Comparison of ENCODE assay signal across 16 mouse cellular contexts in the genomic region with DNA sequence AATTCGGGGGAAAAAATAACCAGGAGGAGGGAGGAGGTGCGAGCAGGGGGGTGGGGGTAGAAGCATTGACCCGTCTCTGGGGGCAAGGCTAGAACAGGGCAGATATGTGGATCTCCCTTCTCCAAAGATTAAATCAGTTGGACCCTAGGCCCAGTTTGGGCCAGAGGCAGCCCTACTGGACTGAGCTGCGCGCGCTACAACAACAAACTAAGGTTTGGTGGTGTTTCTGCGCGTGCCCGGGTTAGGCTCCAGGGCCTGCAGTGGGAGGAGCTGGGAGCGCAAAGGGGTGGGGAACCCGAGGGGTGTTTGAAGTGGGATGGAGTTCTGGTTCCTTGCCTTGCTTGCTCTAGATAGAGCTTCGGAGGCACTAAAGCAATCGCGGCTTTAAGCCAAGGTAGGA. TPM values are rescaled to one million over a fixed set of nuclear protein-coding genes. Genes with fewer than 3 reads are reported as not detected.
DNase-seq lines count a peak whose midpoint lies in the region; ATAC-seq and TF ChIP-seq lines count a peak whose summit lies in the region.
"Had no signal": no experiment of that assay in that cellular context is flagged by ENCODE, and none has a peak within 500 bp of the region (broad histone marks: within the 10 kb centered on the region; RNA-seq: fewer than 3 reads in every experiment).

No protein-coding gene starts in this region.

- H3K27me3 ChIP-seq in kidney, embryonic 14.5 days (ENCODE audit: control insufficient read depth, insufficient read depth, low read length) = peaks cover 93% of the 10 kb centered on the region
- peaks cover 79% of the 10 kb centered on the region for H3K27me3 ChIP-seq in embryonic facial prominence, embryonic 11.5 days (ENCODE audit: control insufficient read depth, insufficient read depth, low read length)
- H3K27me3 ChIP-seq in limb, embryonic 15.5 days = peaks cover 98% of the 10 kb centered on the region
- H3K27me3 ChIP-seq in thymus, adult 2 months (ENCODE audit: control insufficient read depth, insufficient read depth, low read length) = peaks cover 42% of the 10 kb centered on the region
- H3K27me3 ChIP-seq: CH12.LX had no signal

- H3K27ac ChIP-seq in kidney, embryonic 14.5 days (ENCODE audit: low read depth, low read length) = no peak overlapping the region
- no peak overlapping the region for H3K27ac ChIP-seq in embryonic facial prominence, embryonic 11.5 days (replicated peaks; ENCODE audit: low read depth, low read length)
- no peak overlapping the region for H3K27ac ChIP-seq in limb, embryonic 15.5 days
- no peak overlapping the region for H3K27ac ChIP-seq in thymus, adult 2 months (ENCODE audit: control insufficient read depth, insufficient read depth, low read length)
- H3K27ac ChIP-seq: gastrocnemius, adult 2 months had no signal

- no peak overlapping the region for H3K4me2 ChIP-seq in kidney, embryonic 14.5 days (replicated peaks; ENCODE audit: low read depth, low read length)
- no peak overlapping the region; the same call in 1 of the 2 replicates for H3K4me2 ChIP-seq in embryonic facial prominence, embryonic 11.5 days (ENCODE audit: low read depth, low read length)
- 0 out of 2 replicates have a peak overlapping the region, but pooled peaks have one; percentile 5 for H3K4me2 ChIP-seq in limb, embryonic 15.5 days

- peak; percentile 58; the same call in 1 of the 2 replicates for ATAC-seq in kidney, embryonic 14.5 days (ENCODE audit: low FRiP score, low TSS enrichment)
- ATAC-seq in embryonic facial prominence, embryonic 11.5 days (replicated peaks; ENCODE audit: insufficient number of reproducible peaks, low FRiP score, low TSS enrichment, low read depth) = no peak
- ATAC-seq in limb, embryonic 15.5 days (ENCODE audit: insufficient number of reproducible peaks, low FRiP score, low TSS enrichment, low read depth) = no peak
- ATAC-seq in megakaryocyte progenitor cell, adult 5-6 weeks (replicated peaks; ENCODE audit: poor library complexity) = no peak
- no peak for ATAC-seq in erythroid progenitor cell, adult 5-6 weeks (replicated peaks; ENCODE audit: low FRiP score, poor library complexity, severe bottlenecking)
- ATAC-seq: inflammation-experienced regulatory T-cells, adult 6 months had no signal

- no peak for TF ChIP-seq POLR2A in thymus, adult 2 months (IDR thresholded peaks at IDR 0.05; ENCODE audit: control insufficient read depth, extremely low read depth, insufficient read depth, low read length, poor library complexity)

- no peak overlapping the region for H3K4me3 ChIP-seq in kidney, embryonic 14.5 days (ENCODE audit: low read length)
- H3K4me3 ChIP-seq in embryonic facial prominence, embryonic 11.5 days (ENCODE audit: low read depth, low read length) = no peak overlapping the region
- peak overlapping the region; percentile 11 for H3K4me3 ChIP-seq in limb, embryonic 15.5 days
- peak overlapping the region; percentile 9; the same call in 1 of the 2 replicates for H3K4me3 ChIP-seq in thymus, adult 2 months (ENCODE audit: control insufficient read depth, insufficient read depth, low read length)
- H3K4me3 ChIP-seq: gastrocnemius, adult 2 months had no signal

- TF ChIP-seq CTCF in thymus, adult 2 months (IDR thresholded peaks at IDR 0.05; ENCODE audit: borderline replicate concordance, control insufficient read depth, extremely low read depth, insufficient read depth, low read length, poor library complexity) = peak; percentile 21; the same call in 1 of the 2 replicates

- 2% methylated on average over 14 of the region's 14 CpGs for WGBS in kidney, embryonic 14.5 days
- WGBS in embryonic facial prominence, embryonic 11.5 days = 0% methylated on average over 14 of the region's 14 CpGs
- under 1% methylated on average over 14 of the region's 14 CpGs for WGBS in limb, embryonic 15.5 days
- WGBS in thymus, adult 2 months = 4% methylated on average over 14 of the region's 14 CpGs

- H3K9ac ChIP-seq in kidney, embryonic 14.5 days (ENCODE audit: low read depth, low read length) = no peak overlapping the region
- no peak overlapping the region for H3K9ac ChIP-seq in embryonic facial prominence, embryonic 11.5 days (replicated peaks; ENCODE audit: low read length)
- H3K9ac ChIP-seq in limb, embryonic 15.5 days = no peak overlapping the region

- H3K4me1 ChIP-seq in kidney, embryonic 14.5 days (ENCODE audit: control insufficient read depth, insufficient read depth, low read length) = no peaks in the 10 kb centered on the region
- peaks cover 4% of the 10 kb centered on the region for H3K4me1 ChIP-seq in embryonic facial prominence, embryonic 11.5 days (ENCODE audit: control insufficient read depth, insufficient read depth, low read length)
- peaks cover 40% of the 10 kb centered on the region for H3K4me1 ChIP-seq in limb, embryonic 15.5 days
- H3K4me1 ChIP-seq in thymus, adult 2 months (replicated peaks; ENCODE audit: control insufficient read depth, insufficient read depth, low read length) = peaks cover 46% of the 10 kb centered on the region

- H3K36me3 ChIP-seq in kidney, embryonic 14.5 days (ENCODE audit: control insufficient read depth, insufficient read depth, low read length) = no peaks in the 10 kb centered on the region
- no peaks in the 10 kb centered on the region for H3K36me3 ChIP-seq in embryonic facial prominence, embryonic 11.5 days (replicated peaks; ENCODE audit: control insufficient read depth, insufficient read depth, low read depth, low read length)
- H3K36me3 ChIP-seq in limb, embryonic 15.5 days = no peaks in the 10 kb centered on the region
- no peaks in the 10 kb centered on the region for H3K36me3 ChIP-seq in thymus, adult 2 months (ENCODE audit: control insufficient read depth, insufficient read depth, low read length)

- H3K9me3 ChIP-seq in kidney, embryonic 14.5 days (ENCODE audit: control insufficient read depth, low read length) = no peaks in the 10 kb centered on the region
- no peaks in the 10 kb centered on the region for H3K9me3 ChIP-seq in embryonic facial prominence, embryonic 11.5 days (replicated peaks; ENCODE audit: control insufficient read depth, low read length)
- H3K9me3 ChIP-seq in limb, embryonic 15.5 days = no peaks in the 10 kb centered on the region

- DNase-seq in kidney, postnatal 25 days = no peak
- peak; percentile 51 for DNase-seq in embryonic facial prominence, embryonic 11.5 days (ENCODE audit: low spot score)
- DNase-seq in thymus, adult 2 months = peak; percentile 52
- DNase-seq in cerebellum, adult 11 months = no peak
- DNase-seq: gastrocnemius, adult 2 months; lung, postnatal 14 days had no signal

RNA-seq across cellular contexts. Expression of gene Foxb1, which starts 2.0 kb away (rescaled TPM):
- polyA plus RNA-seq in kidney, embryonic 14.5 days (2014; fragmentation: Nextera tagmentation; extraction: Ambion mirVana) = 0.07 TPM in 2 replicates
- 0.31 and 0.33 TPM in 2 replicates for polyA plus RNA-seq in embryonic facial prominence, embryonic 11.5 days (2014; fragmentation: Nextera tagmentation; extraction: Ambion mirVana)
- not detected in 2 replicates for polyA plus RNA-seq in limb, embryonic 15.5 days (2015; fragmentation: Nextera tagmentation; extraction: Ambion mirVana)
- 1.0 and 1.7 TPM in 2 replicates for polyA plus RNA-seq in thymus, adult 2 months (2012; rRNA removed)
- total RNA-seq in megakaryocyte progenitor cell, adult 5-6 weeks (2015) = not detected in 2 replicates
- not detected in 2 replicates for total RNA-seq in megakaryocyte progenitor cell, adult 5-6 weeks (2017)
- total RNA-seq in erythroid progenitor cell, adult 5-6 weeks (2015; ENCODE audit: low replicate concordance) = not detected in 2 replicates
- total RNA-seq in erythroid progenitor cell, adult 5-6 weeks (2017; ENCODE audit: low replicate concordance) = not detected in 2 replicates
- total RNA-seq: adrenal gland, adult 18-20 months; CH12.LX; common myeloid progenitor, adult 5-6 weeks; gastrocnemius, adult 2 months; left cerebral cortex, postnatal 14 days had no signal
- polyA plus RNA-seq: inflammation-experienced regulatory T-cells, adult 6 months; stomach, embryonic 16.5 days had no signal

Comparison
In these comparisons a context has a peak if more than half of its experiments do, and no peak if none do; other contexts are left out.
1. H3K4me3 ChIP-seq: peak in limb, embryonic 15.5 days (single experiment) and thymus, adult 2 months (single experiment); none in kidney, embryonic 14.5 days (single experiment) and embryonic facial prominence, embryonic 11.5 days (single experiment).
2. DNase-seq: peak in embryonic facial prominence, embryonic 11.5 days (single experiment) and thymus, adult 2 months (single experiment); none in kidney, postnatal 25 days (0 of 2) and cerebellum, adult 11 months (single experiment).